Mouse (Mus musculus) lung, embryonic 16.5 days (tissue): ENCODE results near the gene Ifngr2. TPM values are rescaled to one million over a fixed set of nuclear protein-coding genes. Genes with fewer than 3 reads are reported as not detected.

Source experiments
- ATAC-seq: fragments of 200-750 bp; cut with Nextera tagmentation; 2 replicates; pipeline ENCODE4 v1.8.0; 2017; ENCODE audit warnings: low read depth, mild to moderate bottlenecking, moderate library complexity
- H3K27ac ChIP-seq: fragments of 300-500 bp; sonication (generic); 2 replicates; pipeline ENCODE4 v1.5.1; 2014; ENCODE audit warnings: mild to moderate bottlenecking, control low read depth, low read length
- H3K27me3 ChIP-seq: fragments of 300-500 bp; sonication (generic); 2 replicates; pipeline ENCODE4 v1.6.1; 2014; ENCODE audit warnings: low read depth, low read length, mixed read lengths; ENCODE audit not compliant: control insufficient read depth, insufficient read depth
- H3K36me3 ChIP-seq: fragments of 300-500 bp; sonication (generic); 2 replicates; pipeline ENCODE4 v1.6.1; 2014; ENCODE audit warnings: low read length; ENCODE audit not compliant: control insufficient read depth, insufficient read depth
- H3K4me1 ChIP-seq: fragments of 300-500 bp; sonication (generic); replicated peaks from 2 replicates; pipeline ENCODE4 v1.6.1; 2014; ENCODE audit warnings: low read length, mixed read lengths; ENCODE audit not compliant: control insufficient read depth, insufficient read depth
- H3K4me2 ChIP-seq: fragments of 300-500 bp; sonication (generic); 2 replicates; pipeline ENCODE4 v1.6.1; 2014; ENCODE audit warnings: low read depth, low read length, control low read depth
- H3K4me3 ChIP-seq: fragments of 300-500 bp; sonication (generic); 2 replicates; pipeline ENCODE4 v1.5.1; 2014; ENCODE audit warnings: mild to moderate bottlenecking, low read length, control low read depth
- H3K9ac ChIP-seq: fragments of 300-500 bp; sonication (generic); 2 replicates; pipeline ENCODE4 v1.6.1; 2014; ENCODE audit warnings: low read length, control low read depth
- H3K9me3 ChIP-seq: fragments of 300-500 bp; sonication (generic); 2 replicates; pipeline ENCODE4 v1.6.1; 2016; ENCODE audit warnings: low read length; ENCODE audit not compliant: control insufficient read depth
- WGBS: fragments of 180-500 bp; shearing (Covaris S2); extraction: QIAGEN DNeasy Blood & Tissue Kit; methylation state at CpG from one replicate; pipeline ENCODE4 v1.1.7; 2014; 5-methylcytosine and 5-hydroxymethylcytosine counted together
- polyA plus RNA-seq: library from polyadenylated mRNA; unstranded; fragments of >200 nt; fragmentation: Nextera tagmentation; extraction: Ambion mirVana; gene quantifications from 2 replicates; pipeline ENCODE4 v1.2.1, GENCODE M21; 2015

Gene Ifngr2
- polyA plus RNA-seq, 1 experiment from 2014 or later = 54.1 TPM

DNA sequence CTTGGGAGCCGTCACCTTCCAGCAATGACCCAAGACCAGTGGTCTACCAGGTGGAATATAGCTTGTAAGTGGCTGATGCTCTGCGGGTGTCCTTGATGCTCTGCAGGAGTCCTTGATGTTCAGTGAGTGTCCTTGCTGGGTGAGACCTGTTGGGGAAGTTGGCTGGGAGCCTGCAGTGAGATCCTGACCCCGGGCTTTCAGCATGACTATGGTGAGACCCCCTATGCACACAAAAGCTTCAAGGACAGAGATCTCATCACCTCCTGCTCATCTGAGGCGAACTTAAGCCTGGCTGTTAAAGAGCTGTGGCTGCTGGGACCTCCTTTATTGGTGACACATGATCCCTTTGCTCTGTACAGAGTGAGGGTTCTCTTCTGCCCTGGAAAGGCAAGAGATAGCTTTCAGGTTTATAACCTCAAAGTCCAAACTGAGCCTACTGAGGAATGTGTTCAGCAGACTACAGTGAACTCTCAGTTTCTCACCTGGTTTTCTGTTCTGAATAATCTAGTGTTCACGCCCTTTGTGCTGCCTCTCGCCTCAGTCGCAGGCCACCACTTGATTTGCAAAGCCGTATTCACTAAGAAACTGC lies 8.2 kb downstream of the Ifngr2 start:
- H3K4me3 ChIP-seq = no peak overlapping the region
- peaks cover 21% of the 10 kb centered on the region for H3K4me1 ChIP-seq
- H3K9ac ChIP-seq = no peak overlapping the region
- no peak overlapping the region for H3K27ac ChIP-seq
- no peak for ATAC-seq
- no peak overlapping the region for H3K4me2 ChIP-seq
- peaks cover 24% of the 10 kb centered on the region for H3K36me3 ChIP-seq
- 84% methylated on average over 8 of the region's 8 CpGs for WGBS
- no peaks in the 10 kb centered on the region for H3K9me3 ChIP-seq
- no peaks in the 10 kb centered on the region for H3K27me3 ChIP-seq

DNA sequence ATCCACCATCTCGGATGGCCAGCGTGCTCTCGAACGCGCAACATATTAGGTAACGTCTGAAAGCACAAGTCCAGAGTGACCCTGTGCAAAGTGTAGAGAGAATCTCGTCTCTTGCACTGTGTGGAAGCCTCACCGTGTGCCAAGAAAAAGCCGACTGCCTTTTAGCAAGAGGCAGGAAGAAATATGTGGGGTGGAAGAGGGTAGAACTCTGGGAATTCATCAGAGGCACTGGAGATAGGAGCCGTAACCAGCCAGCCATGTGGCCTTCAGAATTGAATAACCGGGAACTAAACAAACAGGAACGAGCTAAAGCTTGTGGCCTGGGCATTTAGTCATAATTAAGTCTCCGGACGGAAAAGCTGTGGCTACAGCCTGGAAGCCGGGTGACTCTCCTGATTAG lies 9.8 kb downstream of the Ifngr2 start:
- H3K4me1 ChIP-seq = peaks cover 18% of the 10 kb centered on the region
- 74% methylated on average over 15 of the region's 15 CpGs for WGBS

DNA sequence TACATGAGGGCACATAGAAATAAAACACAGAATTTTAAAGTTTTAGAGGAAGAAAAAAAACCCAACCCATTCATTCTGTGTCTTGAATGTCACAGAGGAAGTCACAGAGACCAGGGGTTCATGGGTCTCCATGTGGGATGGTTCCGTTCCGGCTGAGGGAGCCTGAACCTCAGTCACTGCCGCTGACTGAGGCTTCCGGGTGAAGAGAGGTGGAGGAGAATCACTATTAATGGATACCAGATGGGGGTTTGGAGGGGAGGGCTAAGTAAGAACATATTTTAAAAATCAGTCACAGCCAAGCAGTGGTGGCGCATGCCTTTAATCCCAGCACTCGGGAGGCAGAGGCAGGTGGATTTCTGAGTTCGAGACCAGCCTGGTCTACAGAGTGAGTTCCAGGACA lies 10.3 kb downstream of the Ifngr2 start:
- no peaks in the 10 kb centered on the region for H3K9me3 ChIP-seq
- 81% methylated on average over 7 of the region's 7 CpGs for WGBS
- H3K9ac ChIP-seq = no peak overlapping the region
- no peak overlapping the region for H3K4me2 ChIP-seq
- H3K27ac ChIP-seq = no peak overlapping the region
- H3K4me1 ChIP-seq = peaks cover 18% of the 10 kb centered on the region
- no peaks in the 10 kb centered on the region for H3K27me3 ChIP-seq
- peaks cover 35% of the 10 kb centered on the region for H3K36me3 ChIP-seq
- H3K4me3 ChIP-seq = no peak overlapping the region
- ATAC-seq = no peak

More for the DNA sequence above, 9.8 kb downstream of the Ifngr2 start:
- H3K27ac ChIP-seq = no peak overlapping the region
- peaks cover 29% of the 10 kb centered on the region for H3K36me3 ChIP-seq
- H3K9me3 ChIP-seq = no peaks in the 10 kb centered on the region
- no peak for ATAC-seq
- no peaks in the 10 kb centered on the region for H3K27me3 ChIP-seq
- no peak overlapping the region for H3K4me3 ChIP-seq
- no peak overlapping the region for H3K4me2 ChIP-seq
- H3K9ac ChIP-seq = no peak overlapping the region

DNA sequence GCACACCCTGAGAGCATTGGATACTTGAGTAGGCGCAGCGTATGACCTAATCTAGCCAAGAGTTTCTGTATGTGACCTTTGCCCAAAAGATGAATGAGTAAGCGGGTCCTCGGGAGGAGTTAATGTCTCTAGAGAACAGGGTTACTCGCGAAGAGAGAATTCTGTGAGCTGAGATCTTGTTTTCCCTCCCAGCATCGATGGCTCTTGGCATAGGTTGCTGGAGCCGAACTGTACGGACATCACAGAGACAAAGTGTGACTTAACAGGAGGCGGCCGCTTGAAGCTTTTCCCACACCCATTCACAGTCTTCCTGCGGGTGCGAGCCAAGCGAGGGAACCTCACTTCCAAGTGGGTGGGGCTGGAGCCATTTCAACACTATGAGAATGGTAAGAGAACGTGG lies 10.8 kb downstream of the Ifngr2 start:
- H3K4me2 ChIP-seq = no peak overlapping the region
- no peak overlapping the region for H3K9ac ChIP-seq
- H3K4me3 ChIP-seq = no peak overlapping the region
- ATAC-seq = peak; percentile 60
- 69% methylated on average over 15 of the region's 15 CpGs for WGBS
- H3K36me3 ChIP-seq = peaks cover 35% of the 10 kb centered on the region
- H3K27me3 ChIP-seq = no peaks in the 10 kb centered on the region
- peaks cover 18% of the 10 kb centered on the region for H3K4me1 ChIP-seq
- no peak overlapping the region for H3K27ac ChIP-seq
- no peaks in the 10 kb centered on the region for H3K9me3 ChIP-seq

DNA sequence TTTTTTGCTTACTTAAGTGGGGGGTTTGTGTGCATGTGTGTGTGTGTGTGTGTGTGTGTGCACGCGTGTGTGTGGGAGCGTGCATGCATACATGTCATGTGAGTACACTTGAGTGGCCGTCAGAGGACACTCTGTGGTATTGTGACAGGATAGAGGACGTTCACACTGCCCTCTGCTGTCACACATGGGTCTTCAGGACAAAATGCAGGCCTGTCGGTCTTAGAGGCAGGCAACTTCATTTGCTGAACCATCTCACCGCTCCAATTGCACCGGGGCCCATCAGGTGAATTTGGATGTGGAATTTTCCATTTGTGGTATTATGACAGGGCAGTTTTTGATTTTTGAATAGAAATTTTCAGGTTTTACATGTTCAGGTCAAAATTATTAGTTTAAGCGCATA lies 14.2 kb downstream of the Ifngr2 start:
- WGBS = 51% methylated on average over 9 of the region's 9 CpGs
- no peak for ATAC-seq

DNA sequence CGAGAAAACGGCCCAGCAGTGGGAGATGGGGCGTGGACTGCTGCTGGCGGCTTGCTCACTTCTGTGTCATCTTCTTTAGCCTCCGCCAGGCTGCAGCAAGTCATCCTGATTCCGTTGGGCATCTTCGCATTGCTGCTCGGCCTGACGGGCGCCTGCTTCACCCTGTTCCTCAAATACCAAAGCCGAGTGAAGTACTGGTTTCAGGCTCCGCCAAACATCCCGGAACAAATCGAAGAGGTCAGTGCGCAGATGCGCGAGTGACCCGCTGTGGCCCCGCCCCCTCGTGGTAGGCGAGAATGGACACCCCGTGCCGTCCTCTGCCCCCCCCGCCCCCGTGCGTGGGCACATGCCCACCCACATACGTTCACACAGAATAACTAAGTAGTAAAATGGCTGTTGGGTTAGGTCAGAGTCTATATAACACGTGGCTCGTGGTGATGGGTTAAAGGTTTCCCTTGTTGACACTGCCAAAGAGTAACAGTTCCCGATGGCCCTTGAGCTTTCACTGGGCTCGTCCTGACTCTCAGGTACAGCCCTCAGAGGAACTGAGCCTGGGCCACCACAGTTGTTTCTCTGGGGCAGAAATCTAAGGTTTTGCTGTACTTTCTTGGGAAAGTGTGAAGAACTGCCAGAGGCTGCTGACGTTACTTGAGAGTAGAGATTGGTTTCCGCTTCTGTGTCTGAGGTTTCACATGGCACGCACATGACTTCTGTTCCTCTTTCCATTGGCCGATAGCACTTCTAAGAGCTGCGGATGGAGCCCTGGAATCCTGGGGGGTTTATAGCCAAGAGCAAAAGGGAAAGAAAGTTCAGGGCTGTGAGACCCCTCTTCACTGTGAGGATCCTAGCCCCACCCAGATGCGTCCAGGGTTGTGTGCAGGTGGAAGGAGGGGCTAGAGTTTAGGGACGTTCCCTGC lies 14.9 kb downstream of the Ifngr2 start:
- Histone ChIP-seq H3K36me3 (peaks cover 34% of the 10 kb centered on the region), H3K4me1 (no peaks in the 10 kb centered on the region), H3K4me2 (no peak overlapping the region), H3K27ac (no peak overlapping the region), H3K9ac (no peak overlapping the region), H3K9me3 (no peaks in the 10 kb centered on the region), H3K27me3 (no peaks in the 10 kb centered on the region), H3K4me3 (no peak overlapping the region)
- ATAC-seq = no peak
- 71% methylated on average over 38 of the region's 38 CpGs for WGBS

More for the DNA sequence above, 14.2 kb downstream of the Ifngr2 start:
- Histone ChIP-seq H3K27me3 (no peaks in the 10 kb centered on the region), H3K4me1 (peaks cover 4% of the 10 kb centered on the region; the same call in 1 of the 2 replicates), H3K9ac (no peak overlapping the region), H3K36me3 (peaks cover 34% of the 10 kb centered on the region), H3K4me2 (no peak overlapping the region), H3K9me3 (no peaks in the 10 kb centered on the region), H3K4me3 (no peak overlapping the region), H3K27ac (no peak overlapping the region)

DNA sequence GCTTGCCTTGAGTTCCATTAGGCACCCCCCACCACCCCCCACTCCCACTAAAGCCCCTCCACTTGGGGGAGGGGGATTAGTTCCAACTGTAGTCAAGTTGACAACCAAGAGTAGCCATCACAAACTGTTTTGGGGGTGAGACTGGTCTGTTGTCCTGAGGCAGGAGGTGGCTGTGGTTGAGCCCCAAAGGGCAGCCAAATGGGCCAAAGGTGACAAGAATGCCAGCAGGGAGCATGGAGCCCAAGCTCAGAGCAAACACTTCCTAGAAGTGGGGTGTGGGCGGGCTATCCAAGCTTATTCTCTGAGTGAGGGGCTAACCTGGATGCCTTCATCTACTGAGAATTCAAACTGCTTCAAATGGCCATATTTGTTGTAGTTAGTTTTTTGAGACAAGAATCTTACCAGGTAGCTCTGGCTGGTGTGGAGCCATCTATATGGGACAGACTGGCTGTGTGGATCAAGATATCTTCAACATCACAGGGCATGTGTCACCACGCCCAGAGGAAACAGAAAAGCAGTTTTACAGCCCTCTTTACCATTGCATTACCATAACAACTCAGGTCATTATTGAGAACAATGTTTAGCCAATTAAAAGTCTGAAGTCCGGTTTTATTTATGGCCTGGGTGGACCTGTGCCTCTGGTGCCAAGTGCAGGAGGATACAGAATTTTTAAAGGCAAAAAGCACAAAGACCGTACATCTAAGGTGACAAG lies 17.9 kb downstream of the Ifngr2 start:
- H3K27me3 ChIP-seq = no peaks in the 10 kb centered on the region
- H3K4me2 ChIP-seq = no peak overlapping the region
- no peak overlapping the region for H3K9ac ChIP-seq
- 81% methylated on average over 4 of the region's 4 CpGs for WGBS
- peaks cover 21% of the 10 kb centered on the region for H3K36me3 ChIP-seq
- no peaks in the 10 kb centered on the region for H3K4me1 ChIP-seq
- H3K27ac ChIP-seq = no peak overlapping the region
- H3K4me3 ChIP-seq = no peak overlapping the region
- no peaks in the 10 kb centered on the region for H3K9me3 ChIP-seq
- ATAC-seq = no peak

DNA sequence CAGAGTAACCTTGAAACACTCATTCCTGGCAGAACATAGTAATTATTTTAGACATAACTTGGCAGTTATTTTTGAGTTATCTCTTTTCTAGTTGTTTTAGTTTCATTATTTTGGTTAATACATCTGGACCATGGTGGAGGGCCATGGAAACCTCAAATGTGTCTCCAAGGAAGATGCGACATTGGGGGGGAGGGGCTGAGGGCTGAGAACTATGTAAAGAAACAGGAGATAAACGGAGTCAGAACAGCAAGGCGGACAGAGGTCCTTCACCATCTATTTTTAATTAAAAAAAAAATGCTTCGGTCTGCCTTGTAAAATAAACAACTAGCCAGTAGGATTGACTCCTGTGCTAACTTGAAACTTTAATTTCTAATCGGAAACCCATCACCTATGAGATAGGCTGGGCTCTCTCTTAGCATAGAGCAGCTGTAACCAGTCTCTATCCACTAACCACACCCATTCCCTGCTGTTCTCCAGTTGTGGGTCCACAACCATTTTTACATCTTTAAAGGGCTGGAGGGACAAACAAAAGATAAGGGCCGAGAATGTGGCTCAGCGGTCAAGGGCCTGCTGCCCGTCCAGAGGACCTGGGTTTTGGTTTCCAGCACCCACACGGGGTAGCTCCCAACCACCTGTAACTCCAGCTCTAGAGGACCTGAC lies 18.6 kb downstream of the Ifngr2 start:
- Histone ChIP-seq H3K27ac (no peak overlapping the region), H3K4me3 (no peak overlapping the region), H3K9ac (no peak overlapping the region), H3K9me3 (no peaks in the 10 kb centered on the region), H3K27me3 (no peaks in the 10 kb centered on the region), H3K36me3 (peaks cover 16% of the 10 kb centered on the region), H3K4me2 (no peak overlapping the region), H3K4me1 (no peaks in the 10 kb centered on the region)
- no peak for ATAC-seq
- WGBS = 48% methylated on average over 9 of the region's 9 CpGs

DNA sequence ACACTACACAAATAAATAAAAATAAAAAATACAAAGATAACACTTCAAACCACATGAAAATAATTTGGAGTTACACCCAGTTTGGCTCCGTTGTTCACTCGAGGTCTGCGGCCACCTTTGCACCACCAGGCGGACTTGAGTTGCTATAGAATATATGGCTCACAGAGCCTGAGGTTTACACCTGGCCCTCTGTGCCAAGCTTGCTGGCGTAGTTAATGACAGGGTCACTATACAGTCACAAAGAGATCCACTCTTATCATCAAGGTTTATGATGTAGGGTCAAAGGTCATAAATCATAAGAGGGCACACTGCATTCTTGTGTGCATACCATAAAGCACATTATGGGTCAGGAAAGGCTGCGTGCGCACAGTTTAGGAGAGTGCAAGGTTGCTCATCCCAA lies 19.1 kb downstream of the Ifngr2 start:
- no peak overlapping the region for H3K4me3 ChIP-seq
- no peak overlapping the region for H3K4me2 ChIP-seq
- peaks cover 16% of the 10 kb centered on the region for H3K36me3 ChIP-seq
- H3K4me1 ChIP-seq = no peaks in the 10 kb centered on the region
- no peaks in the 10 kb centered on the region for H3K27me3 ChIP-seq
- WGBS = 75% methylated on average over 7 of the region's 7 CpGs
- no peak overlapping the region for H3K9ac ChIP-seq
- ATAC-seq = no peak
- no peak overlapping the region for H3K27ac ChIP-seq
- no peaks in the 10 kb centered on the region for H3K9me3 ChIP-seq
